Mouse (Mus musculus): ENCODE data around the gene Iqschfp.

DNA sequence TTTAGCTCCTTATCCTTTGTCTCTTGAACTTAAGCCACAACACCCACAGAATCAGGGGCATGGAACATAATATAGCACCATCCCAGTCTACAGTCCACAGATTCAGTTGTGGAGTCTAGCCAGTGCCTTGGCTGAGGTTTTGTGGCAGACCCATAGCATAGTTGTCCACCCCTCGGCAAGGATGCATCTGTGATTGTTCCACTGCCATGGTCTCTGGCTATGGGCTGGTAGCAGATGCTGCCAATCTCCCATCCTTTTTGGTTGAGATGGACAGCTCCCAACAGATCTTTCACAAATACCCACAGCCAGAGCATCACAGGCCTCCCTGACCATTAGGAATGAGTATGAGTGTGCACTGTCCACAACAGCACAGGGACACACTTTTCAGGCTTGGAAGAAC is 5.9 kb upstream of the Iqschfp start:
- TF ChIP-seq CTCF (IDR thresholded peaks at IDR 0.05; ENCODE audit: borderline replicate concordance, control insufficient read depth, extremely low read depth, insufficient read depth, low read length, poor library complexity) = no peak
- TF ChIP-seq POLR2A (IDR thresholded peaks at IDR 0.05; ENCODE audit: control insufficient read depth, extremely low read depth, insufficient read depth, low read length, poor library complexity) = no peak

All from thymus, adult 2 months (tissue).